Mouse (Mus musculus) heart, embryonic 11.5 days (tissue): ENCODE measurements around the gene Glycam1. TPM values are rescaled to one million over a fixed set of nuclear protein-coding genes. Genes with fewer than 3 reads are reported as not detected.

ENCODE experiments used
- ATAC-seq: fragments of 200-750 bp; cut with Nextera tagmentation; replicated peaks from 2 replicates; pipeline ENCODE4 v1.8.0; 2017; ENCODE audit warnings: moderate library complexity; ENCODE audit not compliant: insufficient number of reproducible peaks, low FRiP score, low TSS enrichment
- H3K27ac ChIP-seq: fragments of 300-500 bp; sonication (generic); 2 replicates; pipeline ENCODE4 v1.5.1; 2014; ENCODE audit warnings: mild to moderate bottlenecking, low read depth, low read length
- H3K27me3 ChIP-seq: fragments of 300-500 bp; sonication (generic); 2 replicates; pipeline ENCODE4 v1.6.1; 2014; ENCODE audit warnings: mild to moderate bottlenecking, low read length, mixed read lengths; ENCODE audit not compliant: control insufficient read depth, insufficient read depth
- H3K36me3 ChIP-seq: fragments of 300-500 bp; sonication (generic); 2 replicates; pipeline ENCODE4 v1.6.1; 2014; ENCODE audit warnings: mild to moderate bottlenecking, low read length, moderate library complexity, mixed read lengths; ENCODE audit not compliant: control insufficient read depth, insufficient read depth
- H3K4me1 ChIP-seq: fragments of 300-500 bp; sonication (generic); 2 replicates; pipeline ENCODE4 v1.6.1; 2014; ENCODE audit warnings: low read length; ENCODE audit not compliant: control insufficient read depth, insufficient read depth
- H3K4me2 ChIP-seq: fragments of 300-500 bp; sonication (generic); 2 replicates; pipeline ENCODE4 v1.6.1; 2014; ENCODE audit warnings: mild to moderate bottlenecking, moderate library complexity
- H3K4me3 ChIP-seq: fragments of 300-500 bp; sonication (generic); 2 replicates; pipeline ENCODE4 v1.5.1; 2014; ENCODE audit warnings: low read depth, low read length
- H3K9ac ChIP-seq: fragments of 300-500 bp; sonication (generic); 2 replicates; pipeline ENCODE4 v1.6.1; 2014; ENCODE audit warnings: mild to moderate bottlenecking, low read depth, low read length, moderate library complexity
- H3K9me3 ChIP-seq: fragments of 300-500 bp; sonication (generic); replicated peaks from 2 replicates; pipeline ENCODE4 v1.6.1; 2016; ENCODE audit warnings: low read length; ENCODE audit not compliant: control insufficient read depth
- WGBS: fragments of 180-500 bp; shearing (Covaris S2); extraction: QIAGEN DNeasy Blood & Tissue Kit; methylation state at CpG from one replicate; pipeline ENCODE4 v1.1.7; 2014; ENCODE audit not compliant: insufficient replicate concordance; 5-methylcytosine and 5-hydroxymethylcytosine counted together
- polyA plus RNA-seq: library from polyadenylated mRNA; unstranded; fragments of >200 nt; fragmentation: Nextera tagmentation; extraction: Ambion mirVana; gene quantifications from 2 replicates; pipeline ENCODE4 v1.2.1, GENCODE M21; 2014

The Glycam1 gene
- polyA plus RNA-seq, 1 experiment from 2014 or later, result not detected

DNA sequence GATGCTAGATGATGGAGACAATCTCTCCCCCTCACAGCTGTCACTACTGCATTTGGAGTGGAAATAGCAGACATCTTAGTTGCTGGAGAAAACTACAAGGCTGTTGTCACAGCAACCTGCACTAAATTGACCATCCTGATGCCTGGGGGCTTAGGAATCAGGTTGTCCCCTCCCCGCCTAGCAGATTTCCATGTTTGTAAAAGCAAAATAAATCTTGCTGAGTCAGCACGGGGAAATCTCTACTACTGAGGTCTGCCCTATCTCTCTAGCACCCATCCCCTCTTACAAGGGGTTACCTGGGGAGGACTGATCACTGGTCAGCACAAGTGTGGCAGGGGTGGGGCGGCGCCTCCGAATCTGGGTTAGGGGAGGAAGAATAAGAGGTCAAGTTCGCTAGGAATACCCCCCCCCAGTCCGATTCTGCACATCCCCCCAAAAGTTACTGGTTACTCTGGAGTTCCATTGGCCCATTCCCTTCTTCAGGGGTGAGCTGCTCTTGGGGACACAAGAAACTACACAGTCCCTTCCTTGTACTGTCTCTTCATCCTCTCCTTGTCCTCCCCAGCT, 30.7 kb downstream of the Glycam1 start:
- Histone ChIP-seq H3K9me3 (no peaks in the 10 kb centered on the region), H3K9ac (no peak overlapping the region), H3K4me3 (no peak overlapping the region), H3K4me2 (no peak overlapping the region), H3K27me3 (peaks cover 9% of the 10 kb centered on the region; the same call in 1 of the 2 replicates), H3K36me3 (no peaks in the 10 kb centered on the region), H3K4me1 (peaks cover 9% of the 10 kb centered on the region; the same call in 1 of the 2 replicates), H3K27ac (no peak overlapping the region)
- no peak for ATAC-seq
- WGBS, result 72% methylated on average over 7 of the region's 7 CpGs

DNA sequence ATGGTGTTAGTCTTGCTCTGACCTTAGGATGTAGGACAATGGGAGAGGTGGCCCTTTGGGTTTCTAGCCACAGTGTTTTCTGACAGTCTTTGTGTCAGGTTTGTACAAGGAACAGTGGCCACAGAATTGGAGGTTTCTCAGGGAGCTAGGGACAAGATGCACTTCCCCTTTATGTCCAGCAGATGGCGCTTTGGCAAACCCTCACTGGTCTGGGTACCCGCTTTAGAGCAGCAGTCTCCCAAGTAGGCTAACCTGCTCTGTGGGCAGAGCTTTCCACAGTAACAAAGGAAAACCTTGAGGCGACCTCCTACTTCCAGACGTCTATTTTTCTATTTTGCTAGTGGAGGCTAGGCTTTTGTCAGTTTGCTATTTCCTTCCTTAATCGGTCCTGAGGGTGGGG, 34.5 kb downstream of the Glycam1 start:
- H3K4me3 ChIP-seq, result no peak overlapping the region
- H3K4me1 ChIP-seq, result peaks cover under 1% of the 10 kb centered on the region; the same call in 1 of the 2 replicates
- H3K9ac ChIP-seq, result no peak overlapping the region
- H3K36me3 ChIP-seq, result no peaks in the 10 kb centered on the region
- no peaks in the 10 kb centered on the region for H3K27me3 ChIP-seq
- no peaks in the 10 kb centered on the region for H3K9me3 ChIP-seq
- WGBS, result 5% methylated on average over 5 of the region's 5 CpGs
- peak; percentile 55 for ATAC-seq
- no peak overlapping the region for H3K4me2 ChIP-seq
- no peak overlapping the region for H3K27ac ChIP-seq

DNA sequence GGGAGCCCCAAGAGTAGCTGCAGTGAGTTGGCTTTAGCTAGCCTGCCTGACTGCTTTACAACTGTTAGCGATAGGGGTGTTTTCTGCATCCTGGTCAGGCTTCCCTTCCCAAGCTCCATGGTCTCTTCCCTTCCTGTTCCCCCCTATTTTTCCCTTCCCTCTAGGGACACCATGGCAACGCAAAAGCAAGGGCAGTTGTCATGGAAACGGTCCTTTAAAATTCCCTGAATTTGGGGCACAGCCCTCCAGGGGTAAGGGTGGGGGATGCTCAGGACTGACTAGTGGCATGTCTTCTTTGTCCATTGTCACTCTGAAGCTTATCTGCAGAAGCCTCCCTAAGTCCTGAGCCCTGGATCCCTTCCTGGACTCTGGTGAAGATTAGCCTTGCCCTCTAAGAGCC, 41.7 kb downstream of the Glycam1 start:
- no peak overlapping the region for H3K9ac ChIP-seq
- H3K27me3 ChIP-seq, result no peaks in the 10 kb centered on the region
- H3K4me1 ChIP-seq, result peaks cover 10% of the 10 kb centered on the region; the same call in 1 of the 2 replicates
- no peak overlapping the region for H3K4me3 ChIP-seq
- no peak overlapping the region for H3K4me2 ChIP-seq
- ATAC-seq, result no peak
- whole genome bisulfite sequencing, result 60% methylated on average over 3 of the region's 3 CpGs
- no peaks in the 10 kb centered on the region for H3K36me3 ChIP-seq
- no peak overlapping the region for H3K27ac ChIP-seq
- H3K9me3 ChIP-seq, result no peaks in the 10 kb centered on the region

DNA sequence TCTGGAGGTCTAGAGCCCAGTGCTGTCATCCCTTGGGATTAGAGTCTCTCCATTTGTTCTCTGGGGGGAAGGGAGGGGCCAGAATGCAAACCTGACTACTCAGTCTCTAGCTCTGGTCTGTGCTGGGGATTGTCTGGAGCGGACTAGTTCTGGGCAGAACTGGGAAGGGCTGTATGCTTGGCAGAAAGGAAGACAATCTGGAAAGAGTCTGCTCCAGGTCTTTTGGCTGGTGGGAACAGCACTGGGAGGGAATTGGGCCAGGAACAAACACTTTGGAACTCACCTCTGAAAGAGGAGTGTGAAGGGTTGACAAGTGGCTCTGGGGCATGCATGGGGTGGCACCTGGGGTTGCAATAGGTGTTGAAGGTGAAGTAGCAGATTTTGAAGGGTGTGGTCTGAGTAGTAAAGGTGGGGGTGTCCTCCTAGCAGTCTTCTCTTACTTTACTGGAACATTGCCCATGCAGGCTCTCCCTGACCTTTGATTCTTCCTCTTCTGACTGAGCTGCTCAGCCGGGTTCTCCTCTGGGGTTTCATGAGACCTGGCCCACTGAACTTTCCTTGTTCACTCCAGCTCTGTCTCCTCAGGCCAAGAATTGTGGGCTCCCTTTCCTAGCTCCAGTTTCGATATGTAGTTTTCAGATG, 42.3 kb downstream of the Glycam1 start:
- no peaks in the 10 kb centered on the region for H3K9me3 ChIP-seq
- 58% methylated on average over 3 of the region's 3 CpGs for WGBS
- H3K4me3 ChIP-seq, result no peak overlapping the region
- H3K27ac ChIP-seq, result no peak overlapping the region
- H3K9ac ChIP-seq, result no peak overlapping the region
- H3K4me1 ChIP-seq, result peaks cover 10% of the 10 kb centered on the region; the same call in 1 of the 2 replicates
- H3K27me3 ChIP-seq, result no peaks in the 10 kb centered on the region
- H3K36me3 ChIP-seq, result no peaks in the 10 kb centered on the region
- ATAC-seq, result no peak
- H3K4me2 ChIP-seq, result no peak overlapping the region

DNA sequence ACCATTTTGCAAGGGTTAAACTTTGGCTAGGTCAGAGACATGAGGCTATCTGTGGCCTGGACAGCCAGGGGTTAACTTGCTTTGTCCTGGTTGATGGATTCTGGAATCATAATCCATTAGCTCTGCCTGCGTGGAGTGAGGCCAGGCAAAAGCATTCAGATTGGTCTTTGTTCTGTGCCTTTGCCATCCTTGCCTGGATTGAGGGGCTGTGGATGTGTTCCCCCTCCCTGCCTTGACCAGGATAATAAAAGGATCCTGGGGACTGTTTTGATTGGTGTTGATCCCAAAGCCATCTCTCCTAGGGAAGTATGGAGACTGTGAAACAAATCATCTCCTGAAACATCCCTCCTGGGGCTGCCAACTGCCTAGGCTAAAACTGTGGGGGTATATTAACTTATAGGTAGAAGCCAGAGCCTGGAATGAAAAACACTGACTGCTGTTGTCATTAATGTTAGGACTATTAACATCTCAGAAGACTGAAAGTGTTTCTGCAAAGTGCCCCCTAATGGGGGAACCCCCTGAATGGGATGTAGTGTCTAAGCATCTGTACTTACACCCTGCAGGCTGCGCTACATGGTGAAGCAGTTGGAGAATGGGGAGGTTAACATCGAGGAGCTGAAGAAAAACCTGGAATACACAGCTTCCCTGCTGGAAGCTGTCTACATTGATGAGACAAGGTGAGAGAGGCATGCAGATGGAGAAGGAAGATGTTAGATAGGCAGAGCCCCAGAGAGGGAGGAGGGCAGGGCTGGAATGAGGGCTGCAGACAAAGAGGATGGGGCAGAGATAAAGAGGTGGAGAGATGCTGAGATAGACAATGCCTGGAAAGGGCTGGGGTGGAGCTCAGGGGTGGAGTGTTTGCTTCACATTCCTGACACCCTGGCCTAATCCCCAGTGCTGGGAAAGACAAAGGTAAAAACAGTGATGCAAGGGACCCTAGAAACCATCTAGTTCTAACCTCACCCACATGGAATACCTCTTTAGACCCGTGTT, 45.2 kb downstream of the Glycam1 start:
- no peak overlapping the region for H3K4me2 ChIP-seq
- 26% methylated on average over 4 of the region's 4 CpGs for WGBS

DNA sequence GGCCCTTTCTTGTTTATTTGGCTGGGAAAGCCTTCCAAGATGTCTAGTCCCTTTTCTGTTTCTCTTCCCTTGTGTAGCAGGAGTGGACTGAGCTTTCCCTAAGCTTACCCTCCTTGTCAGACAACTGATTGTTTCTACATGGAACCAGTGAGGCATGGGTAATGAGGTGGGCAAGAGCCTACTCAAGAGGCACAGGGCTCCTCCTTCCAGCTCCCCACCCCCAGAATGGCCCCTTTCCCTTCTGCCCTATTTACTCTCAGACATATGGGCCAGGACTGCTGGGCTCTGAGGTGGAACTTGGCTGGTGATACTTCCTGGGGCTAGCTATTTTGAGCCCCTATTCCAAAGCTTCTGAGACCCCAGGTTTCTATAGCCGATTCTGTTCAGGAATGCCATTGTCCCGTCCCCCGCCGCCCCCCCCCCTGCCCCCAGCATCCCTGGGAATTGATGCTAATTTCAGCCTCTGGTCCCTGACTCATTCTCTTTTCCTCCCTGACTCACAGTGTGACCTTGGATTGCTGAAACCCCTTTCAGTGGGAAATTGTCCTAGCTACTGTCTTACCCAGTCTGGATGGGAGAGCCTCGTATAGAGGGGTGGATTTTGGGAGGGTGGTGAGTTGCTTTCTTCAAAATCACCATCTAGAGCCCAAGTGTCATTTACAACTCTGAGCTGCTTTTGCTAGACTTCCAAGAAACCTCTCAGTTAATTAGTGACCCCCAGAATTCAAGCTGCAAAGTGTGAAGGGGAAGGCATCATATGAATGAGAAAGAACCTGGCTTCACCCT, 46.1 kb downstream of the Glycam1 start:
- no peak for ATAC-seq
- 12% methylated on average over 5 of the region's 5 CpGs for WGBS
- Histone ChIP-seq H3K4me2 (no peak overlapping the region; the same call in 1 of the 2 replicates), H3K27ac (no peak overlapping the region), H3K9me3 (no peaks in the 10 kb centered on the region), H3K9ac (no peak overlapping the region), H3K4me3 (no peak overlapping the region), H3K4me1 (peaks cover 18% of the 10 kb centered on the region), H3K27me3 (no peaks in the 10 kb centered on the region), H3K36me3 (no peaks in the 10 kb centered on the region)

More for the DNA sequence above, 45.2 kb downstream of the Glycam1 start:
- H3K27ac ChIP-seq, result no peak overlapping the region
- ATAC-seq, result no peak
- no peaks in the 10 kb centered on the region for H3K9me3 ChIP-seq
- H3K4me1 ChIP-seq, result peaks cover 16% of the 10 kb centered on the region
- H3K36me3 ChIP-seq, result no peaks in the 10 kb centered on the region
- H3K27me3 ChIP-seq, result no peaks in the 10 kb centered on the region
- no peak overlapping the region for H3K9ac ChIP-seq
- H3K4me3 ChIP-seq, result no peak overlapping the region

DNA sequence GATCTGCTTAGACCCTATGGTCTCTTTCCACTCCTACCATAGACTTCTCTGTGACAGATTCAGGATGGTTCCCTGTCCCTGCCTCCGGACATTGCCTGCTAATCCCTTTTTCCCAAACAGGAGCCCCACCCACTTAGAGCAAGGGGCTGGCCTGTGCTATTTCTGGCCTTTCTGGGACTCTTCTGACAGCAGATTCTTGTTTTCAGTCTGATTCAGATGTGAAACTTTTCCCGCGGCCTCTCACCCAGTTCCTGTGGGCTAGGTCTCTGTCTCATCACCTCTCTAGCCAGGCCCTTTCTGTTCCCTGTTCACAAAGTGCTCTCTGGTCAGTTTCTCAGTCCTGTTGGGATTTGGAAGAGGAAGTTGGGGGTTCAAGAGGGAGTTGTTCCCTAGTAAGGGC, 50.0 kb downstream of the Glycam1 start:
- H3K4me1 ChIP-seq, result peaks cover 21% of the 10 kb centered on the region
- H3K4me3 ChIP-seq, result peak overlapping the region; percentile 2; the same call in 1 of the 2 replicates
- ATAC-seq, result no peak
- WGBS, result 21% methylated on average over 3 of the region's 3 CpGs
- peak overlapping the region; percentile 67 for H3K4me2 ChIP-seq
- H3K36me3 ChIP-seq, result no peaks in the 10 kb centered on the region
- no peaks in the 10 kb centered on the region for H3K27me3 ChIP-seq
- peak overlapping the region; percentile 52; the same call in 1 of the 2 replicates for H3K9ac ChIP-seq
- H3K9me3 ChIP-seq, result no peaks in the 10 kb centered on the region
- H3K27ac ChIP-seq, result 0 out of 2 replicates have a peak overlapping the region, but pooled peaks have one; percentile 11

DNA sequence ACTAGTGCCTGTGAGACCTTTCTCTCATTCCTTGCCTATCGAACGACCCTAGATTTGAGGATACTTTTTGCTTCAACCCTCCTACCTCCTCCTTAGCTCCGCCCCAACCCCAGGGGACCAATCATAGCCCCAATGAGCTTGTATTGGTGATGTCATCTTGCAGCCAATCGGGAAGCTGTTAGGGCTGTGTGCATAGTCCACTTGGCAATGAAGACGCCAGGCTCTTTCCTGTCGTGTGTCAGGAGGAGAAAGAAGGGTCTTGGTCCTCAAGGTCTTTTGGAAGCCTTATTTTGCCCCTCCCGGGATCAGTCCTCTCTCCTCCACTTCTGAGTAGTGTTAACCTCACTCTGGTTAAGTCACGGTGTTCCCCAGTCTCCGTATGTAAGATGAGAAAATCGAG, 50.8 kb downstream of the Glycam1 start:
- Histone ChIP-seq H3K36me3 (no peaks in the 10 kb centered on the region), H3K4me1 (peaks cover 17% of the 10 kb centered on the region), H3K9ac (peak overlapping the region; percentile 63), H3K27me3 (no peaks in the 10 kb centered on the region), H3K4me3 (peak overlapping the region; percentile 36), H3K27ac (no peak overlapping the region), H3K9me3 (no peaks in the 10 kb centered on the region), H3K4me2 (peak overlapping the region; percentile 67)
- ATAC-seq, result peak; percentile 91
- WGBS, result 3% methylated on average over 10 of the region's 10 CpGs
